Mouse (Mus musculus): ENCODE results near the gene Coq7.

The Coq7 gene

DNA sequence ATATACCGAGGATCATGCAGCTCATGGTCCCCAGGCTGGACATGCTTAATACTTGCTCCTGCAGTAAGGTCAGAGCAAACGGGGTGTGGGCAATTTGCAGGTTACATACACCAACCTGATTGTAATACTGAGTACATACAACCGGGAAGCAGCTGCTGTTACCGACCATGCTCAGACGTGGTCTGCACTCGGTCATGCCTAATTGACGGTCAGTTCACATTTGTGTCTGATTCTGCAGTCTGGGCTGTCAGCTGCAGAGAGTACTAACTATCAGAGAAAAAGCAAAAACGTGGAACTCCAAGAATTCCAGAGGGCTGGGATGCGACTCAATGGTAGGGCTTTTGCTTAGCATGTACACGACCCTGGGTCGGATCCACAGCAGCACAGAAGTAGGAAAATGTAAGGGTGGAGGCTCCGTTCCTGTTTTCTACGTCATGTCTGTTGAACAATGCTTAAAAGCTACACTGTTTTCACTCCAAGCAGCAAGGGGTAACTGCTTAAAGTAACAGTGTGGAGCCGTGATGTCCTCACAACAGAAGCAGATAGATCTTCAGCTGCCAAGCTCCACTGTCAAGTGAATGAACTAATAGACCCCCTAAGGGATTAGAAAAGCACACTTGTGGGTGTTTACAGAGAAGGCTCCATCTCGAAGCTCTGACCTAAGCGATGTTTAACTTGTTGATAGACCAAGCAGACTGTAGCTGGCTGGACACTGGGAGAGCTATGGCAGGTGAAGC lies 71.6 kb downstream of the Coq7 start:
- DNase-seq = no peak

All from cerebellum, adult 11-12 months (tissue).